Mouse (Mus musculus) limb, embryonic 15.5 days (tissue): ENCODE data around the gene Camk2g. TPM values are rescaled to one million over a fixed set of nuclear protein-coding genes. Genes with fewer than 3 reads are reported as not detected.
"Not testable (repeated sequence)": the region's sequence is repeated elsewhere in the genome, so short reads cannot be mapped to it uniquely, and the experiment has no call there.

Experiments
- ATAC-seq: fragments of 200-750 bp; cut with Nextera tagmentation; 2 replicates; pipeline ENCODE4 v1.8.0; 2017; ENCODE audit warnings: low read depth, moderate TSS enrichment; ENCODE audit not compliant: insufficient number of reproducible peaks, low FRiP score, low TSS enrichment
- H3K27ac ChIP-seq: fragments of 300-500 bp; sonication (generic); 2 replicates; pipeline ENCODE4 v1.5.1; 2015; ENCODE audit warnings: moderate library complexity, mild to moderate bottlenecking, inconsistent platforms
- H3K27me3 ChIP-seq: fragments of 300-500 bp; sonication (generic); 2 replicates; pipeline ENCODE4 v1.6.1; 2015; ENCODE audit warnings: inconsistent platforms
- H3K36me3 ChIP-seq: fragments of 300-500 bp; sonication (generic); 2 replicates; pipeline ENCODE4 v1.6.1; 2015; ENCODE audit warnings: inconsistent platforms
- H3K4me1 ChIP-seq: fragments of 300-500 bp; sonication (generic); 2 replicates; pipeline ENCODE4 v1.6.1; 2015; ENCODE audit warnings: inconsistent platforms
- H3K4me2 ChIP-seq: fragments of 300-500 bp; sonication (generic); 2 replicates; pipeline ENCODE4 v1.6.1; 2015; ENCODE audit warnings: mild to moderate bottlenecking, inconsistent platforms
- H3K4me3 ChIP-seq: fragments of 300-500 bp; sonication (generic); 2 replicates; pipeline ENCODE4 v1.5.1; 2015; ENCODE audit warnings: mild to moderate bottlenecking, inconsistent platforms
- H3K9ac ChIP-seq: fragments of 300-500 bp; sonication (generic); 2 replicates; pipeline ENCODE4 v1.6.1; 2015; ENCODE audit warnings: inconsistent platforms
- H3K9me3 ChIP-seq: fragments of 300-500 bp; sonication (generic); 2 replicates; pipeline ENCODE4 v1.6.1; 2016; ENCODE audit warnings: inconsistent platforms
- WGBS: fragments of 180-500 bp; shearing (Covaris S2); methylation state at CpG from one replicate; pipeline ENCODE4 v1.1.7; 2015; 5-methylcytosine and 5-hydroxymethylcytosine counted together
- polyA plus RNA-seq: library from polyadenylated mRNA; unstranded; fragments of >200 nt; fragmentation: Nextera tagmentation; extraction: Ambion mirVana; gene quantifications from 2 replicates; pipeline ENCODE4 v1.2.1, GENCODE M21; 2015

Gene Camk2g
- polyA plus RNA-seq, 1 experiment from 2014 or later: 44.4 TPM

DNA sequence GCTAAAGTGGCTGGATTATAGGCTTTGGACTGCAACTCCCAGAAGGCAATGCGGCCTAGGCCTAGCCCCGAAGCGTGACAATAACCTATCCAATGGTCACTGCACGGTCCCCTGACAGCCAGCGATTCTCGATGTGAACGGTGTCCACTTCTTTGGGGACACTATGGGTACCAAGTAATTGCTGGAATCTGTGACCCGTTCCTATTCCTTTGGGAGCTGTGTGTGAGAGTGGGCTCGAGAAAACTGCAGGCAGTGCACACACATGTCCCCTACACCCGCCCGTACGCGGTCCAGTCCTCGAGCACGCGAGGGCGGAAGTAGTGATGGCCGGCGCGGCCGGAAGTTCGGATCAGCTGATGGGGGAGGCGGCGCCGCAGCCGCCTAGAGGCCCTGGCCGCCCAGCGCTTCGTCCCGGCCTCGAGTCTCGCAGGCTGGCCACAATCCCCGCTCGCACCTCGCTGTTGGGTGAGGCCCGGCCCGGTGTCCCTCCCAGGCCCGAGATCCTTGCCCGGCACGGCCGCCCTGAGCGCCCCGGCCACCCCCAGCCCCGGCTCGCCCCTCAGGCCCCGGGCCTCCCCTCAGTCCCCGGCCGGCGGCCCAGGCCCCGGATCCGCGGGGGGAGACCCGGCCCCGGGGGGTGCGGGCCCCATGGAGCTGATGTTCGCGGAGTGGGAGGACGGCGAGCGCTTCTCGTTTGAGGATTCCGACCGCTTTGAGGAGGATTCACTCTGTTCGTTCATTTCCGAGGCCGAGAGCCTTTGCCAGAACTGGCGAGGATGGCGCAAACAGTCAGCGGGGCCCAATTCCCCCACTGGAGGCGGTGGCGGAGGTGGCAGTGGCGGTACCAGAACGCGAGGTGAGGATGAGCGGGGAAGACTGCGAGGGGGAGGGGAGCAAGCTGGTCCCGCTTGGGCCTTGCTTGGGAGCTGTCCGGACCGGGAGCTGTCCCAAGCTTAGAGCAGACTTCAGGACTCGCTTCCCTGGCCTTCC lies 86.4 kb downstream of the Camk2g start, which contains the start of gene Zswim8:
Gene Zswim8, plus strand, starts transcription at position 352 of the 990 bp plus-strand sequence.
- Histone ChIP-seq H3K4me2 (peak within 1 kb of the TSS; percentile 73), H3K9ac (peak within 1 kb of the TSS; percentile 99), H3K27ac (peak within 1 kb of the TSS; percentile 91), H3K4me1 (peaks cover 24% of the 10 kb centered on the region), H3K36me3 (peaks cover 42% of the 10 kb centered on the region), H3K4me3 (peak within 1 kb of the TSS; percentile 99), H3K27me3 (no peaks in the 10 kb centered on the region), H3K9me3 (no peaks in the 10 kb centered on the region)
- peak; percentile 93 for ATAC-seq
- under 1% methylated on average over 80 of the region's 80 CpGs for whole genome bisulfite sequencing

DNA sequence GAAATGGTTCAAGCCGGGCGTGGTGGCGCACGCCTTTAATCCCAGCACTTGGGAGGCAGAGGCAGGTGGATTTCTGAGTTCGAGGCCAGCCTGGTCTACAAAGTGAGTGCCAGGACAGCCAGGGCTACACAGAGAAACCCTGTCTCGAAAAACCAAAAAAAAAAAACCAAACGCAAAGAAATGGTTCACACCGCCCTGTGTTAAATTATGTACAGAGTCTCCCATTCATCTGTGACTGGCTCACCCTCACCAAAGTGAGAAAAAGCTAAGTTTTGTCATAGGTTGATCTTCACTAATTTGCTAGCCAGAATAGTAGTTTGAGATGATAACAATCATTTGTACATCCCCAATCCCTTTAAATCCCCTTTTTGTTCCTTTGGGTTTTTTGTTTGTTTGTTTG lies 90.4 kb downstream of the Camk2g start:
- peak overlapping the region; percentile 73 for H3K4me3 ChIP-seq
- H3K27me3 ChIP-seq, ATAC-seq, H3K9me3 ChIP-seq: not testable (repeated sequence)
- peak overlapping the region; percentile 74 for H3K9ac ChIP-seq
- WGBS: 8% methylated on average over 8 of the region's 8 CpGs
- peaks cover 28% of the 10 kb centered on the region for H3K4me1 ChIP-seq
- H3K27ac ChIP-seq: peak overlapping the region; percentile 93
- H3K36me3 ChIP-seq: peaks cover 24% of the 10 kb centered on the region
- H3K4me2 ChIP-seq: peak overlapping the region; percentile 55

DNA sequence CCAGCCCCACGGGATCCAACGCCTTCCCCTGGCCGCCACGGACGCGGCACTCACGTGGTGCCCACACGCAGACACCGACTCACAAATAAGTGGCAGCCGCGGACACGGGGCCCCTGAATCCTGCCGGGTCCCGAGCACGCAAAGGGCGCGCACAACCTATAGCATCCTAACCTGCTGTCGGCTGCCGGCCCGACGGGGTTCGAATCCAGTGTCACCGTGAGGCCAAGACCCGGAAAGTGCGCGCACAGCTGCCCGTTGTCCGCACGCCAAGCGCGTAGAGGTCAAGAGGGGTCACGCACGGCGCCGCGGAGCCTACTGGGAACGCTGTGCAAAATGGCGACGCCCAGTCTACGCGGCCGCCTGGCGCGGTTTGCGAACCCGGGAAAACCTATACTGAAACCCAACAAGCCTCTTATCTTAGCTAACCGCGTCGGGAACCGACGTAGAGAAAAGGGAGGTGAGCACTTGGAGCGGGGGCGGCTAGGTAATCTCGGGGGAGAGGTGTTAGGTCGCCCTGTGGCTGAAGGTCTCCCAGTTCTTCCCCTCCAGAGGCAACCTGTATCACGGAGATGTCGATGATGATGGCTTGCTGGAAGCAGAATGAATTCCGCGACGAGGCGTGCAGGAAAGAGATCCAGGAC lies 91.0 kb downstream of the Camk2g start, which contains the start of gene Chchd1:
Gene Chchd1, plus strand, starts transcription at position 266 of the 641 bp plus-strand sequence.
- peaks cover 26% of the 10 kb centered on the region for H3K36me3 ChIP-seq
- WGBS: under 1% methylated on average over 61 of the region's 61 CpGs
- ATAC-seq: peak; percentile 57; the same call in 1 of the 2 replicates
- H3K27me3 ChIP-seq: no peaks in the 10 kb centered on the region
- H3K4me2 ChIP-seq: peak within 1 kb of the TSS; percentile 55
- H3K4me1 ChIP-seq: peaks cover 29% of the 10 kb centered on the region
- H3K9me3 ChIP-seq: no peaks in the 10 kb centered on the region
- peak within 1 kb of the TSS; percentile 93 for H3K27ac ChIP-seq
- peak within 1 kb of the TSS; percentile 74 for H3K9ac ChIP-seq
- peak within 1 kb of the TSS; percentile 73 for H3K4me3 ChIP-seq

DNA sequence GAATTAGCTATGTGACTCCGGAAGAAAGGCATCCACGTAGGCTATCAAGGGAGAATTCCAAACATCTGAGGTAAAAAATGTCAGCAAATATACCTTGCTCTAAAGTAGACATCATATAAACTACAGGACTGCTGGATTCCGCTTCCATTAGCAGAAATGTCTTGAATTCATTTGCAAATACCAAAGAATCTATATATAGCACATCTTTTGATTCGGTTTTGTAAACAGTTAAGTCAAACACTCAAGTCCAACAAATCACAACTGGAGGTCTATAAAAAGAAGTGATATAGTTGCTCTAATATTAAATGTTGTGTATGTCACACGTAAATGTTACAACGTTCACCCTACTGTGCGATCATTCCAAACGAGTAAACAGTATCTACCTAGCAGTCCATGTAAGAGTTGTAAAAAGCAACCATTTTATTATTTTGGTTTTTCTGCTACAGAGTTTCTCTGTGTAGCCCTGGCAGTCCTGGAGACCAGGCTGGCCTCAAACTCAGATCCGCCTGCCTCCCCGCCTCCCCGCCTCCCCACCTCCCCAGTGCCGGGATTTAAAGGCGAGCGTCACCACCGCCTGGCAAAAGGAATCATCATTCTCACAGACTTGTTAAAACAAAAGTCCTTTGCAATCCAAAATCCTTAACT lies 91.7 kb downstream of the Camk2g start:
- peaks cover 34% of the 10 kb centered on the region for H3K4me1 ChIP-seq
- peak; percentile 28; the same call in 1 of the 2 replicates for ATAC-seq

DNA sequence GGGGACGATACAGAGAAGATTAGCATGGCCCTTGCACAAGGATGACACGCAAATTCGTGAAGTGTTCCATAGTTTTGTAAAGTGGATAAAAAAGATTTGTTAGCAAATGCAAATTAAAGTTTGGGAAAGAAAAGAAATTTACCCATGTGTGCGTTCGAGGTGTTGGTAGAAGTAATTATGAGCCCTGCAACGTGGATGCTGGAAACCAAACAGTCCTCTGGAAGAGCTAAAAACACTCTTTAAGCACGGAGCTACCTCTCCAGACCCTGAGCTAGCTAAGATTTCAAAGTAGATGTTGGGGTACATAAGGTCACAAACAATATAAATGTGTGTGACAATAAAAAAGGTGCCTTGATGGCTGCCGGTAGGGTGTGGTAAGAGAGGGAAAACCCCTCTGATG lies 92.3 kb downstream of the Camk2g start:
- Histone ChIP-seq H3K9ac (no peak overlapping the region), H3K4me1 (peaks cover 39% of the 10 kb centered on the region), H3K9me3 (no peaks in the 10 kb centered on the region), H3K4me2 (peak overlapping the region; percentile 55), H3K27ac (no peak overlapping the region), H3K36me3 (peaks cover 29% of the 10 kb centered on the region), H3K27me3 (no peaks in the 10 kb centered on the region), H3K4me3 (peak overlapping the region; percentile 73)
- ATAC-seq: no peak
- 67% methylated on average over 8 of the region's 8 CpGs for WGBS

More for the DNA sequence above, 91.7 kb downstream of the Camk2g start:
- Histone ChIP-seq H3K4me2 (peak overlapping the region; percentile 55), H3K9ac (peak overlapping the region; percentile 74), H3K4me3 (peak overlapping the region; percentile 73), H3K27me3 (no peaks in the 10 kb centered on the region), H3K36me3 (peaks cover 29% of the 10 kb centered on the region), H3K27ac (peak overlapping the region; percentile 93), H3K9me3 (no peaks in the 10 kb centered on the region)
- 8% methylated on average over 15 of the region's 15 CpGs for WGBS

DNA sequence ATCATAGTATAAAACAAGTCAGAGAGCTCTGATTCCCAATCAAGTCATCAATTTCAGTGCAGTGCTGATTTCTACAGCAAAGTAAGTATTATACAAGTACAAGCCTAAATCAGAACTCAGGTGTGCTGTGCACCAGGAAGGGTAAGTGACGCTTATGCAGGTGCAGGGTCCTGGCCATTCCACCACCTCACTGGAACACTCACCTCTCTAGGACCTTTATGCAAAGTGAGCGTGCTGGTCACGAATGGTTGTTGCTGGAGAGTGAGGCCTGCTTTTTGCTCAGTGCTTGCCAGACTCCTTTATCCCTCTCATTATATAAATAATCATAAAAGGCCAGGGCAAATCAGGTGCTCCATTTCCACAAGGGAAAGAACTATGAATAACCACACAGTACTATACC lies 93.5 kb downstream of the Camk2g start:
- no peak for ATAC-seq
- 77% methylated on average over 3 of the region's 3 CpGs for WGBS
- no peak overlapping the region for H3K27ac ChIP-seq
- H3K36me3 ChIP-seq: peaks cover 29% of the 10 kb centered on the region
- no peaks in the 10 kb centered on the region for H3K9me3 ChIP-seq
- H3K4me2 ChIP-seq: no peak overlapping the region
- H3K4me1 ChIP-seq: peaks cover 45% of the 10 kb centered on the region
- H3K27me3 ChIP-seq: no peaks in the 10 kb centered on the region
- H3K9ac ChIP-seq: no peak overlapping the region
- H3K4me3 ChIP-seq: no peak overlapping the region

DNA sequence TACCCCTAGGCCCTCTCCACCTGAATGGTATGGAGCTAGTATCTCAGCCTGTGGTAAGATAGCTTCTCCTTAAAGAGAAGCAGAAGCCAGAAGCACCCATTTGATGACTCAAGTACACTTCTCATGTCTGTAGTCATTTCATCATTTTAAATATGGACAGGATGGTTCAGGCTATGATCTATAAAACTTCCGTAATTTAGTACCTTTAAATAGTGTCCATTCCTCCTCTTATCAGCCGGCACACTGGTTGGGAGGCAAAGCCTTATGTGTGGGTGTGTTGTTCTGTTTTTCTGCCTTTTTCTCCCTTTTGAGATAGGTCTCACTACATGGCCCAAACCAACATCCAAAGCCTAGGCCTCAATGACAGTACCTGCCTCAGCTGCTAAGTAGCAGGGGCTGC lies 95.4 kb downstream of the Camk2g start:
- H3K27ac ChIP-seq: no peak overlapping the region
- peaks cover 49% of the 10 kb centered on the region for H3K4me1 ChIP-seq

DNA sequence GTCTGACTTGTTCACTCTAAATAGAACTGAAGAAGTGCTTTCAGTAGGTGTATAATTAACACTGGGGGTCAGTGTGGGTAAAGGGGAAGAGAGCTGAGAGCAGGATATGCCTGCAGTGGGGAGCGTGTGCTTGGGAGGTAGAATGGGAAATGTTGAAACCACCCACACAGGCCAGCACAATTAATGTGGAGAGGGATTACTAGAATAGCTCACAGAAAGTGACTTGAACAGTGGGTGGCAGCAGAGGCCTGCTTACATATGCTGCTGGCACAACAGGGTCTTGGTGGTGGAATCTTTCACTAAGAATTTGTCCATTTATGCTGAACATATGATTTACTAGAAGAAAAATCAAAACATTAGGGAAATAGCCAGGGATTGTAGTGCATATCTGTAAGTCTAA lies 96.9 kb downstream of the Camk2g start:
- ATAC-seq: no peak
- peak overlapping the region; percentile 69 for H3K4me2 ChIP-seq
- peaks cover 39% of the 10 kb centered on the region for H3K36me3 ChIP-seq
- H3K9me3 ChIP-seq: no peaks in the 10 kb centered on the region
- H3K27me3 ChIP-seq: no peaks in the 10 kb centered on the region
- H3K27ac ChIP-seq: no peak overlapping the region
- peak overlapping the region; percentile 26; the same call in 1 of the 2 replicates for H3K9ac ChIP-seq
- WGBS: 12% methylated on average over 1 of the region's 1 CpGs
- peak overlapping the region; percentile 96 for H3K4me3 ChIP-seq
- peaks cover 48% of the 10 kb centered on the region for H3K4me1 ChIP-seq

More for the DNA sequence above, 95.4 kb downstream of the Camk2g start:
- Histone ChIP-seq H3K9me3 (no peaks in the 10 kb centered on the region), H3K4me2 (no peak overlapping the region), H3K9ac (no peak overlapping the region), H3K27me3 (no peaks in the 10 kb centered on the region), H3K36me3 (peaks cover 24% of the 10 kb centered on the region), H3K4me3 (no peak overlapping the region)
- 89% methylated on average over 2 of the region's 2 CpGs for WGBS
- no peak for ATAC-seq

DNA sequence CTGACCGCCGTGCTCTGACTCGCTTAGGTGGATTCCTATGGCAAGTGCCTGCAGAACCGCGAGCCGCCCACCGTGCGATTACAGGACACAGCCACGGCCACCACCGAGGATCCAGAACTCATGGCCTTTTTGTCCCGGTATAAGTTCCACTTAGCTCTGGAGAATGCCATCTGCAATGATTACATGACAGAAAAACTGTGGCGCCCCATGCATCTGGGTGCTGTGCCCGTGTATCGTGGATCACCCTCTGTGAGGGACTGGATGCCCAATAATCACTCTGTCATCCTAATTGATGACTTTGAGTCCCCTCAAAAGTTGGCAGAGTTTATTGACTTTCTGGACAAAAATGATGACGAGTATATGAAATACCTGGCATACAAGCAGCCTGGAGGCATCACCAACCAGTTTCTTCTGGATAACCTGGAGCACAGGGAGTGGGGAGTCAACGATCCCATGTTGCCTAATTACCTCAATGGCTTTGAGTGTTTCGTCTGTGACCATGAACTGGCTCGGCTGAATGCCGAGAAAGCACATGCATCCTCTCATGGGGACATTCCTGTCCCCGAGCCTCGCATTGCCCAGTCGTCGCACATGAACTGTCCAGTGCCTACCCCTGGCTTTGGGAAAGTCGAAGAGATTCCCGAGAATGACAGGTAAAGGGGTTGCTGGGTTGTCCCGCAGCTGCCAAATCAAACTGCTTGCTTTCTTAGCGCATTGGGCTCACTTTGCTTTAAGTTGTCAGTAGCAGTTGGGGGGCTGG lies 97.9 kb downstream of the Camk2g start:
- peak overlapping the region; percentile 98 for H3K9ac ChIP-seq
- ATAC-seq: no peak
- peak overlapping the region; percentile 96 for H3K4me3 ChIP-seq
- WGBS: 11% methylated on average over 27 of the region's 27 CpGs
- H3K4me1 ChIP-seq: peaks cover 40% of the 10 kb centered on the region
- H3K4me2 ChIP-seq: peak overlapping the region; percentile 69
- H3K27me3 ChIP-seq: no peaks in the 10 kb centered on the region
- H3K36me3 ChIP-seq: peaks cover 49% of the 10 kb centered on the region
- peak overlapping the region; percentile 98 for H3K27ac ChIP-seq
- no peaks in the 10 kb centered on the region for H3K9me3 ChIP-seq

DNA sequence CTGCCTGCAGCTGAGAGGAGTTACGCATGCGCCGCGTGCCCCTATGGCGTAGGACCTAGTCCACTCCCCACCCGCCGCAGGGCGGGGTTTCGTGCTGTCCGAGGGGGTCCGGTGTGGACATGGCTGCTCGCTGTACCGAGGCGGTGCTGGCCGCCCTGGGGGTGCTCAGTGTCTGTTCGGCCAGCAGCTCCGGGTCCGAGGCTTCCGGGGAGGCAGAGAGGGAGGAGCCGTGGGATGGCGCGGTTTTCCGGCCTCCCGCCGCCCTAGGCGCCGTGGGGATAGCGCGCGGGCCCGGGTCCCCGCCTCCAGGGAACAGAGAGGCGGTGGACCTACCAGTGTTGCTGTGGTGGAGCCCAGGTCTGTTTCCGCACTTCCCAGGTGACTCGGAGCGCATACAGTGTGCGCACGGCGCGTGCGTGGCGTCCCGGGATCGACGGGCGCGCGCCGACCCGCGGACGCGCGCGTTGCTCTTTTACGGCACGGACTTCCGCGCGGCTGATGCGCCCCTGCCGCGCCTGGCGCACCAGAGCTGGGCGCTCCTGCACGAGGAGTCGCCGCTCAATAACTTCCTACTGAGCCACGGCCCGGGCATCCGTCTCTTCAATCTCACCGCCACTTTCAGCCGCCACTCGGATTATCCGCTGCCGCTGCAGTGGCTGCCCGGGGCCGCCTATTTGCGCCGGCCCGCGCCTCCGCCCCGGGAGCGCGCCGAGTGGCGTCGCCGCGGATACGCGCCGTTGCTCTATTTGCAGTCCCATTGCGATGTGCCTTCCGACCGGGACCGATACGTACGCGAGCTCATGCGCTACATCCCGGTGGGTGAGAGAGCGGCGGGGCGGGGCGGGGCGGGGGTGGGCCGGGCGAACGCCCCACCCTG lies 98.8 kb downstream of the Camk2g start, which contains the start of gene Fut11:
Gene Fut11, plus strand, starts transcription at position 85 of the 877 bp plus-strand sequence.
- Histone ChIP-seq H3K9me3 (no peaks in the 10 kb centered on the region), H3K4me3 (peak within 1 kb of the TSS; percentile 96), H3K36me3 (peaks cover 53% of the 10 kb centered on the region), H3K9ac (peak within 1 kb of the TSS; percentile 98), H3K27ac (peak within 1 kb of the TSS; percentile 98), H3K27me3 (no peaks in the 10 kb centered on the region), H3K4me2 (peak within 1 kb of the TSS; percentile 69), H3K4me1 (peaks cover 36% of the 10 kb centered on the region)
- ATAC-seq: peak; percentile 87
- under 1% methylated on average over 111 of the region's 111 CpGs for WGBS
